Mouse (Mus musculus): ENCODE data around the gene Strada.

Strada gene

GRCm38 (mm10) chr11:106192241-106192640 lies 9.7 kb downstream of the Strada start:
- in situ Hi-C loops (cut with MboI; ENCODE audit: unreplicated experiment in 2 of 2), result no loop called here

- in situ Hi-C loops (cut with MboI; ENCODE audit: unreplicated experiment in 2 of 2), result no loop called here
Measured at GRCm38 (mm10) chr11:106191716-106192115, 10.3 kb downstream of the Strada start.

GRCm38 (mm10) chr11:106187326-106187725 lies 14.6 kb downstream of the Strada start:
- in situ Hi-C loops (cut with MboI; ENCODE audit: unreplicated experiment in 2 of 2), result no loop called here

- in situ Hi-C loops (cut with MboI; ENCODE audit: unreplicated experiment in 2 of 2), result no loop called here
Measured at GRCm38 (mm10) chr11:106180449-106180801, 21.5 kb downstream of the Strada start.

GRCm38 (mm10) chr11:106179711-106180448 lies 22.1 kb downstream of the Strada start:
- in situ Hi-C loops (cut with MboI; ENCODE audit: unreplicated experiment in 2 of 2), result no loop called here

- in situ Hi-C loops (cut with MboI; ENCODE audit: unreplicated experiment in 2 of 2), result no loop called here
Measured at GRCm38 (mm10) chr11:106178036-106178782, 23.8 kb downstream of the Strada start.

- in situ Hi-C loops (cut with MboI; ENCODE audit: unreplicated experiment in 2 of 2), result no loop called here
Measured at GRCm38 (mm10) chr11:106176372-106176771, 25.6 kb downstream of the Strada start.

GRCm38 (mm10) chr11:106175081-106175480 lies 26.9 kb downstream of the Strada start:
- in situ Hi-C loops (cut with MboI; ENCODE audit: unreplicated experiment in 2 of 2), result no loop called here

- in situ Hi-C loops (cut with MboI; ENCODE audit: unreplicated experiment in 2 of 2), result no loop called here
Measured at GRCm38 (mm10) chr11:106174372-106174771, 27.6 kb downstream of the Strada start.

- in situ Hi-C loops (cut with MboI; ENCODE audit: unreplicated experiment in 2 of 2), result no loop called here
Measured at GRCm38 (mm10) chr11:106173228-106173627, 28.7 kb downstream of the Strada start.

- in situ Hi-C loops (cut with MboI; ENCODE audit: unreplicated experiment in 2 of 2), result no loop called here
Measured at GRCm38 (mm10) chr11:106170807-106171206, 31.2 kb downstream of the Strada start.

- in situ Hi-C loops (cut with MboI; ENCODE audit: unreplicated experiment in 2 of 2), result loop anchor here in 1 of 2 experiments (10.0 kb wide), 1 partner anchor 227 kb away; no protein-coding TSS in a partner anchor
Measured at GRCm38 (mm10) chr11:106167435-106167834, 34.5 kb downstream of the Strada start.

- in situ Hi-C loops (cut with MboI; ENCODE audit: unreplicated experiment in 2 of 2), result loop anchor here in 1 of 2 experiments (10.0 kb wide), 1 partner anchor 230 kb away; no protein-coding TSS in a partner anchor
Measured at GRCm38 (mm10) chr11:106164601-106165180, 37.3 kb downstream of the Strada start.

GRCm38 (mm10) chr11:106163546-106163945 lies 38.4 kb downstream of the Strada start:
- in situ Hi-C loops (cut with MboI; ENCODE audit: unreplicated experiment in 2 of 2), result loop anchor here in 1 of 2 experiments (10.0 kb wide), 1 partner anchor 231 kb away; no protein-coding TSS in a partner anchor

GRCm38 (mm10) chr11:106162237-106162636 lies 39.7 kb downstream of the Strada start:
- in situ Hi-C loops (cut with MboI; ENCODE audit: unreplicated experiment in 2 of 2), result loop anchor here in 1 of 2 experiments (10.0 kb wide), 1 partner anchor 233 kb away; no protein-coding TSS in a partner anchor

- in situ Hi-C loops (cut with MboI; ENCODE audit: unreplicated experiment in 2 of 2), result loop anchor here in 1 of 2 experiments (10.0 kb wide), 1 partner anchor 234 kb away; no protein-coding TSS in a partner anchor
Measured at GRCm38 (mm10) chr11:106160841-106161721, 40.9 kb downstream of the Strada start, which contains the start of the genes Gm10840 and Limd2. Gm10840 (plus strand) TSS chr11:106160850. Limd2 (minus strand) TSS chr11:106160860.

- in situ Hi-C loops (cut with MboI; ENCODE audit: unreplicated experiment in 2 of 2), result loop anchor here (10.0 kb wide), 4 partner anchors 75 to 235 kb away; no protein-coding TSS in a partner anchor
Measured at GRCm38 (mm10) chr11:106159921-106160840, 41.8 kb downstream of the Strada start.

GRCm38 (mm10) chr11:106159216-106159920 lies 42.6 kb downstream of the Strada start:
- in situ Hi-C loops (cut with MboI; ENCODE audit: unreplicated experiment in 2 of 2), result loop anchor here (10.0 kb wide), 3 partner anchors 75 to 165 kb away; no protein-coding TSS in a partner anchor

Data from v-Abl transformed pro-B cells (cell line).